Mouse (Mus musculus): Measurements from ENCODE around the gene Tssk1.

DNA sequence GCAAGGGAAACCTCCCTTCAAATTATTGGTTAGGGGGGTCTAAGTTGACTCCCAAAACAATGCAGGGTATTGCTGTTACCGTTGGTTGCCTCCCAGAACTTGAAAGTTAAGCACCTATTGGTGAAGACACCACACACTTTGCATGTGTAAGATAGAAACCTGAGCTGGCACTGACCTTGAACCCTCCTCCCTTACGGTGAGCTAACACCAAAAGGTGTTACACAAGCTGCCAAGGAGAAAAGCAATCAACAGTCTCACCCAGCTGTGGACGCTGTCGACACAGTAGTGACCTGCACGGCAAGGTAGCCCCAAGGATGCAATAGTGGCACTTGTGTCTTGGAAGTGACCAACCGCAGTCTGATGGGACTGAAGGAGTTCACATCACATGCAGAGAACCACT is 9.9 kb upstream of the Tssk1 start:
- TF ChIP-seq CTCF (IDR thresholded peaks at IDR 0.05; ENCODE audit: low read depth, low read length) (no peak), TAL1 (conservative IDR thresholded peaks at IDR 0.05; ENCODE audit: low read depth, low read length) (no peak), GATA1 (IDR thresholded peaks at IDR 0.05; ENCODE audit: borderline replicate concordance, low read length) (no peak)

Measured in G1E (cell line).